Mouse (Mus musculus): ENCODE measurements around the gene Rnf40.
"Not testable (repeated sequence)": the region's sequence is repeated elsewhere in the genome, so short reads cannot be mapped to it uniquely, and the experiment has no call there.

Rnf40 gene

DNA sequence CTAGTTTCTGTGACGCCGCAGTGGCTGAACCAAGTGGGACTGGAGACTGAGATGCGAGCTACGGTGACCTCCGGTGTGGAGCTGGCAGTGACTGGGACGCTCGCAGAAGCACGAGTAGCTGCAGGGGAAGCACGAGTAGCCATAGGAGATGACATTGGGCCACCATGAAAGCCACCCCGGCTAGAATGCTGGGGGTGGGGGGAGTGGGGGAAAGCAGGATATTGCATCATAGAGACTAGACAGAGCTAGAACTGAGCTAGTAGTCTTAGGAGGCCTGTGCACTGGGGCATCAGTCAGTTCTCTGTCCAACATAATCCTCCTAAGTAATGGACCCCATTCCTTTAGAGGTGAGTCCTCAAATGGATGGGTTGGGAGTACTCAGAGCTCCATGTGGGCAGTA lies 15.7 kb downstream of the Rnf40 start:
- DNase-seq, result no peak

DNA sequence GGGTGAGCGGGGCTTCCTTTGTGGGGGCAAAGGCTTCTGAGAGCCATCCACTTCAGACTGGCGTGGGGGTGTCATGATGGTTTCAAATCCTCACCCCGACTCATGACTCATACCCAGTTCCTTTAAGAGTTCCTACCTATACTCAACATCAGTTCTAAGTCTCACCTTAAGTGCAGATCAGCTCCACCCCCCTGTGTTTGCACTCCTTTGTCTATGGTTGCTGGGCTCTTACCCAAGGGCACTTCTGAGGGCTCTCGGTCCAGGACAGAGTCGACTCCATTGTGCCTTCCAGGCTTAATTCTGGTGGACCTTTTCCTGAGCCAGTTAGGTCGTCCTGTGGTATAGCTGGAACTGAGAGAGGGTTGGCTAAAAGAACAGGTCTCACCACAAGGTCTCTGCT lies 18.6 kb downstream of the Rnf40 start:
- DNase-seq, result no peak

DNA sequence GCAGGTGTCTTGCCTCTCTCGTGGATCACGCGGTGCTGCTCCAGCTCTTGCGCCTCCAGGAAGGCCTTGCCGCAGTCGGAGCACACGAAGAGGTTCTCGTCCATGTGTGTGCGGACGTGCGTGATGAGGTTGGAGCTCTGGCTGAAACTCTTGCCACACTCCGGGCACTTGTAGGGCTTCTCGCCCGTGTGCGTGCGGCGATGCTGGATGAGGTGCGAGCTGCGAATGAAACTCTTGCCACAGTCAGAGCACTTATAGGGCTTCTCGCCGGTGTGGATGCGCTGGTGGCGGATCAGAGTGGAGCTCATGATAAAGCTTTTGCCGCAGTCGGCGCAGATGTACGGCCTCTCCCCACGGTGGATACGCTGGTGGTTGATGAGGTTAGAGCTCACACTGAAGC lies 22.4 kb downstream of the Rnf40 start:
- no peak for DNase-seq

DNA sequence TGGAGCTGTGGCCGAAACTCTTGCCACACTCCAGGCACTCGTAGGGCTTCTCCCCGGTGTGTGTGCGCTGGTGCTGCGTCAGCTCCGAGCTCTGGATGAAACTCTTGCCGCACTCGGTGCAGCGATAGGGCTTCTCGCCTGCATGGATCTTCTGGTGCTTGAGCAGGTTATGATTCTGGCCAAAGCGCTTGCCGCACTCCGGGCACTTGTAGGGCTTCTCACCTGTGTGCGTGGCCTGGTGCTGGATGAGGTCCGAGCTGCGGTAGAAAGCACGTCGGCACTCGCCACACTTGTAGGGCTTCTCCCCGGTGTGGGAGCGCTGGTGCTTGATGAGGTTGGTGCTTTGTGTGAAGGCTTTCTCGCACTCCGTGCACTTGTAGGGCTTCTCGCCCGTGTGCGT lies 23.0 kb downstream of the Rnf40 start:
- no peak for DNase-seq

DNA sequence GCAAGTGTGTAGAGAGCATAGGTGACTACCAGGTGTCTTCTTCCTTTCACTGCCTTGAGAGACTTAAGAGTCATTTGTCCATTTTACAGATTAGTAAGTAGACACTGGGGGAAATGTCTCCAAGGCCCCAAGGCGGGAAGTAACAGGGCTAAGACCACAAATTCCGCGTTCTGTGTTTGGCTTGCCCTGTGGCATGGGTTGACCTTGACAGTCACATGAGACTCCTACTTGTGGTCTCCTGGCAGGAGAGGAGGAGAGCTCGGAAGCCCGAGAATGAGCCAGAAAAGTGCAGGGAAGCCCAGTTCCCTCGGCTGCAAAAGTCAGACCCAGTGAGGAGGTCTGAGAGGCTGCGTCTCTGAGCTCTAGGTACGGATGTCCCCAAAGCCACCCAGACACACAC lies 24.9 kb downstream of the Rnf40 start:
- DNase-seq, result no peak

DNA sequence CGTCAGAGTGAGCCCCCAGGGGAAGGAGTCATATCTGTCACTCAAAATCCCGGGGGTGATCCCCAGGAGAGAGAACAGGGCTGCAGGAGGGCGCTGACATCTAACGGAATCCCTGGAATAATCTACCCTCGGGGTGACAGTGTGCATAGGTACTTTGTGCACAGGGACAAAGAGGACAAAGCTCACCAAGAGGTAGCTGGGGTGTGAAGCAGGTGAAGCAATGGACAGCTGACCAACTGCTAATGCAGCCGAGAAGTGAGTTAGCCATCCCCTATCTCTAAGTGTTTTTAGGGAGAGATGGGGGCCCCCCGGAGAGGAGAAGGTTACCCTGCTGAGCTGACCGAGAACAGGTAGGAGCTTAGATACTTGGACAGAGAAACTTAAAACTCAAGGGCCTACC lies 25.5 kb downstream of the Rnf40 start:
- DNase-seq, result no peak

DNA sequence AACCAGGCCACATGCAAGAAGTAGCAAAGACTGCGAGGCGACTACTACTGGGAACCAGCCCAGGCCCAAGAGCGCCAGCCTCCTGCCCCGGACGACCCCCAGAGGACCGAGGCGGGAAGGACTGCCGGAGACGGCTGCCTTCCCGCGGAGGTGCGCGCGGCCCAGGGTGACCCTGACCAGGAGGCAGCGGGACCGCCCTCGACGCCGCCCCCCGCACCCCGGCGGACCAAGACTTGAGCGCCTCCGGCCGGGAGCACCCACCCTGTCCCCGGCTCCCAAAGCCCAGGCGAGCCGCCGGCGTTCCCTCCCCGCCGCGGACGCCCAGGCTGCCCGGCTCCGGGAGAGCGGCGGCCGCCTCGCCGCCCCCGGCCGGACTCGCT lies 25.9 kb downstream of the Rnf40 start:
- DNase-seq, result peak in 1 of 2 experiments; percentile 42

DNA sequence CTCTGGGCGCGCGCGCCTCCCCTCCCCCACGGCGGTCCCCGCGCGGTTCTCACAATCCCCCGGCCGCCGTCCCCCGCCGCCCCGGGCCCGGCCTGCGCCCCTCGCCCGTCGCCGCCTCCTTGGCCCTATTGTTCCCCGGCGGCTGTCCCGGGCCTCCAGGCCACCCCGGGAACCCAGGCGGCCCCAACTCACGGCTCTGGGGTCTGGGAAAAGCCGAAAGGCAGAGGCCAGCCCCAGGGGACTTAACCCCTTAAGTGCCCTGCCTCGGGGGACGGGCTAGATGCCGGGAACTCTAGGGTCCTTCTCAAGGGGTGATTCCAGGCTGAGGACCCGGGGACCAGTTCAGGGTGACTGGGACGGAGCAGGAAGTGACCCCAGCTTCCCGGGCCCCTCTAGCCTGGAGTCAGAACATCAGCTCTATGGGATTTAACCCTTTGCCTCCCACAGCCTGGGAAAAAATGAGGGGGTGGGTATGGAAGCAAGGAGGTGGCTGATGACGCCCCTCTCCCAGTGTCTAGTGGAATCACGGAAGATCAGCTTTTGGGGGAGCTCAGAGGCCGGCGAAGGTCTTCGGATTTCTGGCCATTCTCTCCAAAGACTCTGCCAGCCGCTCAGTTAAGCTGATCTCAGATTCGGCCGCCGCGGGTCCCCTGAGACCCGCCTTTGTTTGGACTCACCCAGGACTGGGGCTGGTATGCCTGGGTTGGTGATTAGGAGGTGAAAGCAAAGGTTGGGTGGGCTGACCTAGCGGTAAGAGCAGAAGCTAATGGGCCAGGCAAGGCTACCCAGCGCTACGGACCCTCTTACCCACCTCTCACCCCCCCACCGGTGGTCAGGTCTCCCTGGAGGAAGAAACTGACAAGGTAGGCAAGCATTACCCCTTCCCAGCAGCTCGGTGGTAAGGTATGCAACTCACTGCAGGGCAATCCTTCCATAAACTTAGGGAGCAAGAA lies 26.6 kb downstream of the Rnf40 start, which contains the start of gene Zfp629:
Gene Zfp629 (minus strand): TSS at position 907 of the 953 bp plus-strand sequence.
- peak; percentile 51 to 54 for DNase-seq

DNA sequence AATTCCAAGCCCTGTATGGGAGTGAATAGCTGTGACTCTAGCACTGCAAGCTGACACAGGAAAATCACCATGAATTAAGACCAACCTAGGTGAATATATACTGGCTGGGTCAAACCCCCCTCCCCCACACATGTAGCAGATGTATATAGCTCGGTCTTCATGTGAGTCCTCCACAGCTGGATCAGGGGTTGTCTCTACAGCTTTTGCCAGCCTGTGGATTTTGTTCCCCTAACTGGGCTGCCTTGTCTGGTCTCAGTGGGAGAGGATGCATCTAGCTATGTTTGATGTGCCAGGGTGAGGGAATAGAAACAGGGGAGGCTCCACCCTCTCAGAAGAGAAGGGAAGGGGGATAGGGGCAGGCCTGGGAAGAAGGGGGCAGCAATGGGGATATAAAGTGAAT lies 27.8 kb downstream of the Rnf40 start:
- no peak for DNase-seq

DNA sequence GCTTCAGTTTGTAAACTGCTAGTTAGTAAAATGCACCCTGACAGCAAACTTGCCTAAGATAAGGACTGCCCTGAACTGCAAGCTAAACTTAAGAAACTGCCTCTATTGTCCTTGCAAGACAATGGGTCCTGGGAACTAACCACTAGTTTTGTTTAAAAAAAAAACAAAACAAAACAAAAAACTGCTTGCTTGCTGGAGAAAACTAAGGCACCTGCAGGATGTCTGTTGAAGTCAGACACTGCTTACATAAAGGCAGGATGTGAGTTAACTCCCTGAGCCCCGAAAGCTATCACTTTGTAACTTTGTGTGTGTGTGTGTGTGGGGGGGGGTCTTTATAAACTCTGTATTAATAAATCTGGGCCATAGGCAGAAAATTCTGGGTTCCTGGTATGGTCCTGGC lies 28.3 kb downstream of the Rnf40 start:
- DNase-seq, result no peak

DNA sequence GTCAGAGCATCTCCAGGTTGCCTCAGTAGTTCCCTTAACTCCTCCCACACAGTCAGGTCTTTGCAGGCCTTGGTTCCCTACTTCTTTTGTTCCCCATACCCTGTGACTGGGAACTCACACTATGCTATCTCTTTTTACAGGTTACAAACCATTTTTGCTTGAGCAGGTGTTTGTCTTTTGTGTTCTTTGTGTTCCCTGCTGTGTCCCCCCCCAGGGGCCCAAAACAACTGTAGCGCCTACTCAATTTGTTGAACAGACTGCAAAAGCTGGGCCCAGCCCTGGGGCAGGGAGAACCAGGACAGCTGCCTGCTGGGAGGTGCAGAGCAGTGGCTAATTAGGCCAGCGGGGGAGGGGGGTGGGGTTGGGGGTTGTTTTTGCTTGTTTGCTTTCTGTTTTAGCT lies 29.4 kb downstream of the Rnf40 start:
- DNase-seq, result no peak

DNA sequence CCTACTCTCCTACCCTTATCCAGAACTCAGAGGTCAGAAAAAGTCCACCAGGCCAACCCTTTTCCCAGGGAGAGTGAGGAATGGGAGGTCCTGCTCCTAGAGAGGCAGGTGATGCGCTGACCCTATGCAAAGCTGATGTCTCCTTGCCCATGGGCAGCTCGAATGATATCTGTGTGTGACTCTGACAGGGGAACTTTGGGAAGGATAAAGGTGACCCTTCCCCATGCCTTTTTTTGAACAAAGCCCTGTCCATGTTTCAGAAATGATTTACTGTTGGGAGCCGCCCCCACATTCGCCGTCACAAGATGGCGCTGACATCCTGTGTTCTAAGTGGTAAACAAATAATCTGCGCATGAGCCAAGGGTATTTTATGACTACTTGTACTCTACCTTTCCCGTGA lies 29.8 kb downstream of the Rnf40 start:
- not testable (repeated sequence) for DNase-seq

DNA sequence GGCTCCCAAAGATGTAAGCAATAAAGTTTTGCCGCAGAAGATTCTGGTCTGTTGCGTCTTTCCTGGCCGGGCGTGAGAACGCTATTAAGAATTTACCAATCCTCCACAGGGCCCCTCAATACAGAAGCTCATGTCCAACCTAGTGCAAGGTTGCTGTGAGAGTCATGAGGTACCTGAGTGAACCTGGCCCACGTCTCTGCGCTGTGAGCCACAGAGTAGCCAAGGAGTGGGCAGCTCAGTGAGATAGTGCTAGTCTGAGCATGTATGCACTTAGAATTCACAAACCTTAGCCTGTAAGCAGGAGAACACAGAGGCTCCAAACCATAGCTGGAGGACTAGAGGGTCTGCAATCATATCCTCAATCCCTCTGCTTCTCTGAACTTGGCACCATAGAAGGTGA lies 37.5 kb downstream of the Rnf40 start:
- DNase-seq, result no peak

DNA sequence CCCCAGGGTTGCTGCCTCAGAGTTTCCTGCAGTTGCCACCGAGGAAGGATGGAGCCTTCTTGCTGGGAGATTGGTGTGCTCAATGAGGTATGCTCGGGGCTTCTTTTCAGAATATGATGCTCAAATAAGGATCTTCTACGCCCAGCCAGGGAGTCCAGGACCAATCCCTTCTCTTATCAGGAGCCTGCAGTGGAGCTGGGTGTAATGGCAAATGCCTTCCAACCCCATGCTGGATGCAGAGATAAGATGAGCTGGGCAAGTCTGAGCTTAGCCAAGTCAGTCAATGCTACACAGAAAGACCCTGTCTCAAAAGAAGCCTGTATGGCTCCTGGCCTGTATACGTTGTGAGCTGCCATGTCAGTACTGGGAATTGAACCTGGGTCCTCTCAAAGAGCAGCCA lies 37.9 kb downstream of the Rnf40 start:
- no peak for DNase-seq

DNA sequence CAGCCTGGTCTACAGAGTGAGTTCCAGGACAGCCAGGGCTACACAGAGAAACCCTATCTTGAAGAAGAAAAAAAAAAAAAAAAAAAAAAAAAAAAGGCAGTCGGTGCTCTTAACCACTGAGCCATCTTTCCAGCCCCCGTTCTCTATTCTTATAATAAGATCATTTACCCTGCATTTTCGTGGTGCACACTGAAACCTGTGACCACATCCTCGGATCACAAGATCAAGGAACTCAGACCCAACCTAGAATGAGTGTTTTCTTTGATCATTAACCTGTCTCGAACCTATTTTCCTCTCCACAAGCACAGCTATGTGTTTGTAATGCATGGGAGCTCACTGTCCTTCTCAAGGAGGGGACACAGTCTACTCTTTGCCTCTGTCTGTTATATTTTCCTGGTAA lies 40.1 kb downstream of the Rnf40 start:
- DNase-seq, result no peak

DNA sequence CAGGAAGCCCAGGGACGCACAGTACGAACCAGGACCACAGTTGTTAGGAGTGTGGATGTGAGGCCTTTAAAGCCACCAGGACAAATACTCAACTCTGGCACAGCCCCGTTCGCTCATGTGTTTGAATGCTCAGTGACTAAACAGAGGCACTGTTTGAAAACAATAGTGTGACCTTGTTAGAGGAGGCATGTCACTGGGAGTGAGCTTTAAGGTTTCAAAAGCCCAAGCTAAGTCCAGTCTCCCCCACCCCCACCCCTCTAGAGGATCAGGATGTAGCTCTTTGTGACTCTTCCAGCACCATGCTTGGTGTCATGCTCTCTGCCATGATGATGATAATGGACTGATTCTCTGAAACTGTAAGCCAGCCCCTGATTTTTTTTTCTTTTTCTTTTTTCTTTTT lies 42.8 kb downstream of the Rnf40 start:
- no peak for DNase-seq

DNA sequence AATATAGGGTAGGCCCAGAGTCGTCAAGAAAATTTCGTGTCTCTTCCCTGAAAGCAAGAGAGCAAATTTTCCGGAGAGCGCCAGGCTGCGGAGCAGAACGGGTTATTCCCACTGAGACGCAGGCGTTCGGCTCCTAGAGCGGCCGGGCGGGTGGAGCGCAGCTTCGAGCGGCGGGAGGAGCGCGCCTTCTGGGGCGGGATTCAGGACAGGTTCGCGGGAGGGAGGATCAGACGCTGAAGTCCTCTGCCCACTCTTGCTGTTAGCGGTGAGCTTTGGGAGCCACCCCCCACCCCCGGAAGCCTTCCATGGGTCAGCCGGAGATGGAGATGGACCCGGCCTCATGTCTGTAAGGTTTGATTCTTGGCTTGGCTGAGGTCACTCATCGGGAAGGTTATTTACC lies 48.4 kb downstream of the Rnf40 start:
- no peak for DNase-seq

DNA sequence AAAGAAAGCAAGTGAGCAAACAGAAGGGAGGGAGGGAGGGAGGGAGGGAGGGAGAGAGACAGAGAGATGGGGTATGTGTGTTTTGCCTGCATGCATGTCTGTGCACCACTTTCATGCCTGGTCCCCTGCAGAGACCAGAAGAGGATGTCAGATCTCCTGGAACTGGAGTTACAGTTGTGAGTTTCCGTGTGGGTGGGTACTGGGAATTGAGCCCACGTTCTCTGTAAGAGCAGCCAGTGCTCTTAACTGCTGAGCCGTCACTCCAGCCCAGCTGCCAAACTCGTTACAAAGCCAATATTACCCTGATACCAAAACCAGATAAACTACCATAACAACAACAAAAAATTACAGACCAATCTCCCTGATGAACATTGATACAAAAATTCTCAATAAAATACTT lies 52.7 kb downstream of the Rnf40 start:
- no peak for DNase-seq

DNA sequence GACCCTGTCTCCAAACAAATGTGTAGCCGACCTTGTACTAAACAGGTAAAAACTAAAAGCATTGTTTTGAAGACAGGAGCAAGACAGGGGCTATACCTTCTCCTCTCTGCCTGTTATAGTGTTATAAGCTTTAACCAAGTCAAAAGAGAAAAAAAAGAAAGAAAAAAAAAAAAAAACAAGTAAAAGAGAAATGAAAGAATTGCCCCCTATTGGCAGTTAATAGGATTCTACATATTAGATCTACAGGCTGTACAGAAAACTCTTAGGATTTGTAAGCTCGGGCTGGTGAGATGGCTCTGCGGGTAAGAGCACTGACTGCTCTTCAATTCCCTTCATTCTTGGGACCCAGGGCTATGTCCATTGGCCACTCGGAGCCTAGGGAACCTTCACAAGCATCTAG lies 53.7 kb downstream of the Rnf40 start:
- DNase-seq, result no peak

DNA sequence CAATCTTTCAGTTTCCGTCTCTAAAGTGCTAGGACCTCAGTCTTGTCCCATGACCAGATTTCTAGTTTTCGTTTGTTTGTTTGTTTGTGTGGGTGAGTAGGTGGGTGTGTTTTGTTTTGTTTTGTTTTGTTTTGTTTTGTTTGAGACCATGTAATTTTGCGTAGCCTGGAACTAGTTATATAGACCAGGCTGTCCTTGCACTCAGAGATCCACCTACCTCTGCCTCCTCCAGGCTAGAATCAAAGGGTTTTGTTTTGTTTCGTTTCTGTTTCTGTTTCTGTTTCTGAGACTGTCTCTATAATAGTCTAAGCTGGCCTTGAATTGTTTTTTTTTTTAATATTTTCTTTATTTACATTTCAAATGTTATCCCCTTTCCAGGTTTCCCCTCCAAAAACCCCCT lies 57.8 kb downstream of the Rnf40 start:
- no peak for DNase-seq

DNA sequence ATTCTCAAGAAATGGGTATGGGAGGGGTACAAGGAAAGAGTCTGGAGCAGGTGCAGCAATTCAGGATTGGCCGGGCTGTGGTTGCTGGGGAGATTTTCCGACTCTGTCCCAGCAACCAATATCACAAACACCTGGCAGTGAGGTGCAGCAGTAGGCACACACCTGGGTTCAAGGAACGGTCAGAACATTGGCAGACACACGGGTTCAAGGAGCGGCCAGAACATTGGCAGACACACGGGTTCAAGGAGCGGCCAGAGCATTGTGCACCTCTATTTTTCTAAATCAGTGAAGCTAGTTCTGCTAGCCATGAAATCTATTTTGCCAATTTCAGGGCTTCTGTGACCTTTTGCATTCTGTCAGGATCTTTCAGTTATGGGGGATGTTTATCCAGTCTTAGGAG lies 59.0 kb downstream of the Rnf40 start:
- DNase-seq, result not testable (repeated sequence)

DNA sequence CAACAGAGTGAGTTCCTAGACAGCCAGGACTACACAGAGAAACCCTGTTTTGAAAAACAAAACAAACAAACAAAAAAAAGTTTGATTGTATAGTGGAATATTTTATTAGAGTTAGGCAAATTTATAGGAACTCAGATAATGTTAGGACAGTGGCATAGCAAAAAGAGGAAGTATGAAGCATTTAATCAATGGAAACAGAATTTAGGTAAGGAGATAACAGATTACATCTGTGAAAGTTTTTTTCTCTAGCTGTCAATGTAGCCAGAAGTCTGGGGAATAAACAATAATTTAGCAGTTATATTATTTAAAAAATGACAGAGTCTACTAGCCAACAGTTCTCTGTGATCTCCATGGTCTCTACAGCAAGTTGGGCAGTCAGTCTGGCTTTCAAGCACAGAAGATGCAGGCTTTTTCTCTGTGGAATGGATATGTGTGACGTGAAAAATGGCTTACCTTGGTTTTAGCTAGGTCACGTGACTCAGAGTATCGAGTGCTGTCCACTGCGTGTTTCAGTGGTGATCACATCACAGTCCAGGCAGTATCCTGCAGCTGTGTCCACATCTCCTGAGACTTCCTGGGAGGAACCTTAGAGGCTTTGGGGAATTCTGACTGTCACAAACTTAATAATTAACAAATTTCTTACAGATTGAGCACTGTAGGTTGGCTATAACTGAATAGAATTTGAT lies 60.1 kb downstream of the Rnf40 start:
- DNase-seq, result no peak

DNA sequence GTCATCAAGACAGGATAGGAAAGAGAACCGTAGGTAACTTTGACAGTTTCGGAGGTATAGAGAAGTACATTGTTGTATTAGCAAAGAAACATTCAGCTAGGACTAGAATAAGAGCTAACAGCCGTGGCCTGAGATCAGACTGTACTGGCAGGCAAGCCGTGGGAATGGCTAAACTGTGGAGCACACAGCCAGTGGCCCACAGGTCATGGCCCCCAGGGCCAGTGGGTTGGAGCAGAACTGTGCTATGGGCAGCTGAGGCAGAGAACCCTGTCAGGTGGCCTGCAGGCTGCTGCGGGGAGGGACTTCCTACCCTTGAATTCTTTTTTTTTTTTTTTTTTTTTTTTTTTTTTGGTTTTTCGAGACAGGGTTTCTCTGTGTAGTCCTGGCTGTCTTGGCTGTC lies 60.6 kb downstream of the Rnf40 start:
- no peak for DNase-seq

DNA sequence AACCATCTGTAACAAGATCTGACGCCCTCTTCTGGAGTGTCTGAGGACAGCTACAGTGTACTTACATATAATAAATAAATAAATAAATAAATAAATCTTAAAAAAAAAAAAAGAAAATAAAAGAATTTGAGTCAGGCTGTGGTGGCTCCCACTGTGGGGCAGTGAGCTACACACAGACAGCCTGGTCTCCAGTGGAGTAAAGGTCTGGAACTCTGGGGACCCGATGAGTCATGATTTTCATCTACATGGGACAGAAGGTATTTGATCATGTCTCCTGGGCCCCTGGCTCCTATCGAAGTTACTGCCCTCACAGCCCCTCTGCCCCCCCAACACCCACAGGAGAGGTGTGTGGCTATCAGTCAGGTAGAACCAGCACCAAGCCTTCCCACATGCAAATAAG lies 63.1 kb downstream of the Rnf40 start:
- DNase-seq, result no peak
